Mouse (Mus musculus) erythroblast, embryonic 14.5 days (primary cell): ENCODE measurements around the gene Dbndd1.

ENCODE experiments used
- GATA1 ChIP-seq: IDR thresholded peaks from 2 replicates; pipeline ENCODE4 v1.6.1; 2012; ENCODE audit warnings: low read length, inconsistent platforms, mixed read lengths
- TAL1 ChIP-seq: IDR thresholded peaks from 3 replicates; pipeline ENCODE4 v1.6.1; 2012; ENCODE audit warnings: low read length, inconsistent platforms, mixed read lengths

GRCm38 (mm10) chr8:123503801-123504467 lies 11.3 kb downstream of the Dbndd1 start:
- TF ChIP-seq GATA1 (no peak), TAL1 (no peak)
